8 mouse cellular contexts compared by ENCODE assay signal in the genomic region with DNA sequence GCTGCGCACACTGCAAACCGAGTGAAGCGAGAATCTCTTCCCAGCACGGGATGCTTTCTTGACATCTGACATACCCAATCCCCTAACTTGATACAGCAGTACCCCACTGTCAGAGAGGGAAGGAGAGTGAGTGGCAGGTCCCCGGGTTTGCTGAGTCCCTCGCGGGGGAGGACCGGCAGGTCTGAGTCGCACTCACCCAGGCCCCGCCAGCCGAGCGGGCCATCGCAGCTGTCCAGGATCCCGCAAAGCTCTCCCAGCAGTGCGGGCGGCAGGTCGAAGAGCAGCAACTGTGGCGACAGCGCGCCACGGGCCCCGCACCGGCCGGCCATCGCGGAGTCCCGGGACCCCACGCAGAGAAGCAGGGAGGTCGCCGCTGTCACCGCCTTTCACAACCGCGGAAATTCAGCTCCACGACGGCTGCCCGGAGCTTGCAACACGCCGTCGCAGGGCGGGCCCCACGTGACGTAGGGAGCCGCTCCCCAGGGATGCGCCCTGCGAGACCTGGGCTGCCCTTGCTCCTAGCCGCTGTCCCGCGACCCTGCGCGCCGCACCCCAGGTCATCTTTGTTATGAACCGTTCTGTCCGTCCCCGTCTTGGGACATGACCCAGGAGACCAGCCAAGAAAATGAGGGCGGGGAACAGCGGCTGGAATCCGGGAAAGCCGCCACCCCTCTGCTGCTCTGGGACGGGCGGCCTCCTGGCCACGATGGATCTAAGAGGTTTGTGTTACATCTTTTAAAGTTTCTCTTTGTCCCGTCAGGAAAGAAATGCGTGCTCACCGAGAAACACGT. TPM values are rescaled to one million over a fixed set of nuclear protein-coding genes. Genes with fewer than 3 reads are reported as not detected.
DNase-seq lines count a peak whose midpoint lies in the region; ATAC-seq lines count a peak whose summit lies in the region.

Gene Tmbim4 (plus strand): TSS at position 460 of the 791 bp plus-strand sequence.

- peaks cover 48% of the 10 kb centered on the region for H3K27me3 ChIP-seq in forebrain, embryonic 12.5 days
- H3K27me3 ChIP-seq in lung, embryonic 15.5 days, result peaks cover 9% of the 10 kb centered on the region; the same call in 1 of the 2 replicates

- H3K9ac ChIP-seq in forebrain, embryonic 12.5 days, result peak within 1 kb of the TSS; percentile 50
- H3K9ac ChIP-seq in lung, embryonic 15.5 days, result peak within 1 kb of the TSS; percentile 31

- WGBS in forebrain, embryonic 12.5 days, result 1% methylated on average over 65 of the region's 65 CpGs
- 1% methylated on average over 65 of the region's 65 CpGs for WGBS in lung, embryonic 15.5 days

- no peaks in the 10 kb centered on the region for H3K36me3 ChIP-seq in forebrain, embryonic 12.5 days (replicated peaks)
- no peaks in the 10 kb centered on the region for H3K36me3 ChIP-seq in lung, embryonic 15.5 days

- H3K4me2 ChIP-seq in forebrain, embryonic 12.5 days, result peak within 1 kb of the TSS; percentile 90
- H3K4me2 ChIP-seq in lung, embryonic 15.5 days, result peak within 1 kb of the TSS; percentile 95

- ATAC-seq in forebrain, embryonic 12.5 days (ENCODE audit: low FRiP score), result peak; percentile 70
- peak; percentile 79 for ATAC-seq in lung, embryonic 15.5 days (ENCODE audit: borderline replicate concordance, extremely low read depth, low FRiP score, low TSS enrichment)
- ATAC-seq in neutrophil, adult 5-6 weeks (ENCODE audit: extremely low read depth, insufficient number of reproducible peaks, low FRiP score, poor library complexity, severe bottlenecking), result peak; percentile 47

- intact Hi-C loops in heart, postnatal 25 days (cut with DNase I), result loop anchor here (2.0 to 5.0 kb wide), 2 partner anchors 19 to 554 kb away; no protein-coding TSS in a partner anchor

- no peaks in the 10 kb centered on the region for H3K9me3 ChIP-seq in forebrain, embryonic 12.5 days
- no peaks in the 10 kb centered on the region for H3K9me3 ChIP-seq in lung, embryonic 15.5 days

- H3K27ac ChIP-seq in forebrain, embryonic 12.5 days, result no peak within 1 kb of the TSS
- no peak within 1 kb of the TSS for H3K27ac ChIP-seq in lung, embryonic 15.5 days

- DNase-seq in CD4-positive, CD25-positive, alpha-beta regulatory T cell, adult 2 months (ENCODE audit: low read depth, low spot score), result peak; percentile 72
- DNase-seq in adrenal gland, postnatal 25 days, result peak; percentile 75
- peak; percentile 76 for DNase-seq in heart, postnatal 25 days (ENCODE audit: low spot score)
- peak in 1 of 2 experiments; percentile 13 for DNase-seq in layer of hippocampus, adult 18-20 months (ENCODE audit: low spot score in 2 of 2)
- DNase-seq in thymus, postnatal 14 days, result peak; percentile 67

- peak within 1 kb of the TSS; percentile 52 for H3K4me3 ChIP-seq in forebrain, embryonic 12.5 days (replicated peaks)
- H3K4me3 ChIP-seq in lung, embryonic 15.5 days, result peak within 1 kb of the TSS; percentile 52

- peaks cover 11% of the 10 kb centered on the region for H3K4me1 ChIP-seq in forebrain, embryonic 12.5 days
- peaks cover 10% of the 10 kb centered on the region; the same call in 1 of the 2 replicates for H3K4me1 ChIP-seq in lung, embryonic 15.5 days

RNA-seq across cellular contexts. Expression of gene Tmbim4, which starts in this region (rescaled TPM):
- 141 and 150 TPM in 2 replicates for total RNA-seq in adrenal gland, postnatal 25 days (2021)
- polyA plus RNA-seq in forebrain, embryonic 12.5 days (2016; fragmentation: Nextera tagmentation; extraction: Ambion mirVana), result 61.6 and 66.9 TPM in 2 replicates
- total RNA-seq in heart, postnatal 25 days (2021), result 10 to 100 TPM; 87.0 to 97.5 TPM
- 10 to 100 TPM; 58.4 to 63.3 TPM for total RNA-seq in layer of hippocampus, adult 18-20 months (2021)
- polyA plus RNA-seq in lung, embryonic 15.5 days (2015; fragmentation: Nextera tagmentation; extraction: Ambion mirVana), result 89.7 and 96.4 TPM in 2 replicates
- total RNA-seq in neutrophil, adult 5-6 weeks (2017), result 96.5 and 104 TPM in 2 replicates
